Mouse (Mus musculus): ENCODE data around the gene Lamp2.

DNA sequence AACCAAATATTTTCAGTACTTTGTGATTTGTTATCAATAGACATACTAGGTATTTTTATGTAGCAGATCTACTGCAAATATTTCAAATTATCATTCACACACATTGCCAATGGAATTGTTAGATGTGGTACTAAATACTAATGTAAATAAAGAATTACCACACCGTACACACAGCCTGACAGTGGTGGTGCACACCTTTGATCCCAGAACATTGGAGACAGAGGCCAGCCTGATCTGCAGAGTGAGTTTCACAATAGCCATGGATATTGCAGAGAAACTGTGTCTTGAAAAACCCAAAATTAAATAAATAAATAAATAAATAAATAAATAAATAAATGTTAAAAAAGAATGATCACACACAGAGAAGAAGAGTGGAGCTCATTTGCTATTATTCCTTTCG is 6.9 kb upstream of the Lamp2 start:
- TF ChIP-seq CTCF (IDR thresholded peaks at IDR 0.05; ENCODE audit: insufficient read depth, low read depth, low read length) (no peak), POLR2A (IDR thresholded peaks at IDR 0.05; ENCODE audit: insufficient read depth, low read depth, low read length) (no peak)
